24 mouse cellular contexts compared by ENCODE assay signal in the genomic region with DNA sequence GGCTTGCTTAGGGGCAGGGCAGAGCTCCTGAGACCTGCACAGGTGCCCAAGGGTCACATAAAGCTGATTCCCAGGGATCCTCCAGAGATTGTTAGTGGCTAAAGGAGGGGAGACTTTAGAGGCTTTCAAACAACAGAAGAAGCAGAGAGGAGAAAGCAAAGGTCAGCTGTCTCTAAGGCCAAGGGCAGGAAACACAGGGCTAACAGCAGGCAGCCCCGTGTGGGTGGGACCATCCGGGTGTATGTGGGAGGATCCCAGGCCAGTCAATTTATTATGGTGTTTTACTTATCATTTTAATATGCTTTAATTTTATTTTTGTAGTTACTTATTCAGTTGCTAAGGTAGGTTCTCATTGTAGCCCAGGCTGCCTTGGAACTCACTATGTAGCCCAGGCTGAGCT.
"Had no signal": no experiment of that assay in that cellular context is flagged by ENCODE, and none has a peak within 500 bp of the region (broad histone marks: within the 10 kb centered on the region; RNA-seq: fewer than 3 reads in every experiment).

No protein-coding gene starts in this region.

- H3K4me3 ChIP-seq: layer of hippocampus, adult 2 months; limb, embryonic 10.5 days; limb, embryonic 13.5 days; liver, embryonic 12.5 days; liver, embryonic 15.5 days; lung, embryonic 15.5 days; megakaryocyte, embryonic 14.5 days; midbrain, embryonic 12.5 days; midbrain, embryonic 15.5 days; neural tube, embryonic 12.5 days; neural tube, embryonic 15.5 days had no signal

- H3K36me3 ChIP-seq: limb, embryonic 10.5 days; limb, embryonic 13.5 days; liver, embryonic 12.5 days; liver, embryonic 15.5 days; lung, embryonic 15.5 days; midbrain, embryonic 12.5 days; midbrain, embryonic 15.5 days; neural tube, embryonic 12.5 days; neural tube, embryonic 15.5 days had no signal

- H3K27me3 ChIP-seq: liver, embryonic 15.5 days; midbrain, embryonic 15.5 days; neural tube, embryonic 12.5 days had no signal

- H3K9me3 ChIP-seq: limb, embryonic 10.5 days; limb, embryonic 13.5 days; liver, embryonic 12.5 days; liver, embryonic 15.5 days; lung, embryonic 15.5 days; megakaryocyte, embryonic 14.5 days; midbrain, embryonic 12.5 days; midbrain, embryonic 15.5 days; neural tube, embryonic 12.5 days; neural tube, embryonic 15.5 days had no signal

- DNase-seq: layer of hippocampus, adult 9-11 months; liver; lung, adult 18-20 months; lung, postnatal 10 days; lung, postnatal 36 days; right cerebral cortex, adult 18-20 months; right cerebral cortex, postnatal 14 days; right cerebral cortex, postnatal 4 days; thymus, adult 2 months; thymus, postnatal 14 days; thymus, postnatal 4 days had no signal

- ATAC-seq: intestine, postnatal 0 days; liver, embryonic 12.5 days; midbrain, embryonic 15.5 days had no signal

- H3K27ac ChIP-seq: layer of hippocampus, adult 2 months; limb, embryonic 10.5 days; limb, embryonic 13.5 days; liver, embryonic 12.5 days; liver, embryonic 15.5 days; lung, embryonic 15.5 days; midbrain, embryonic 12.5 days; midbrain, embryonic 15.5 days; neural tube, embryonic 12.5 days; neural tube, embryonic 15.5 days; stomach, postnatal 0 days had no signal

- H3K4me1 ChIP-seq: liver, embryonic 12.5 days; liver, embryonic 15.5 days; neural tube, embryonic 12.5 days had no signal

- H3K4me2 ChIP-seq: limb, embryonic 13.5 days; liver, embryonic 12.5 days; liver, embryonic 15.5 days; lung, embryonic 15.5 days; midbrain, embryonic 12.5 days; midbrain, embryonic 15.5 days; neural tube, embryonic 12.5 days; neural tube, embryonic 15.5 days had no signal

- H3K9ac ChIP-seq: limb, embryonic 13.5 days; liver, embryonic 12.5 days; liver, embryonic 15.5 days; lung, embryonic 15.5 days; midbrain, embryonic 12.5 days; midbrain, embryonic 15.5 days; neural tube, embryonic 12.5 days; neural tube, embryonic 15.5 days had no signal
